Mouse (Mus musculus) forebrain, embryonic 12.5 days (tissue): ENCODE data around the gene Nsun2. TPM values are rescaled to one million over a fixed set of nuclear protein-coding genes. Genes with fewer than 3 reads are reported as not detected.
"Not testable (repeated sequence)": the region's sequence is repeated elsewhere in the genome, so short reads cannot be mapped to it uniquely, and the experiment has no call there.

Source experiments
- ATAC-seq: fragments of 200-750 bp; cut with Nextera tagmentation; 2 replicates; pipeline ENCODE4 v1.8.0; 2017; ENCODE audit warnings: moderate TSS enrichment; ENCODE audit not compliant: low FRiP score
- H3K27ac ChIP-seq: fragments of 300-500 bp; sonication (generic); 2 replicates; pipeline ENCODE4 v1.5.1; 2016; ENCODE audit warnings: mild to moderate bottlenecking
- H3K27me3 ChIP-seq: fragments of 300-500 bp; sonication (generic); 2 replicates; pipeline ENCODE4 v1.6.1; 2016; ENCODE audit warnings: mild to moderate bottlenecking
- H3K36me3 ChIP-seq: fragments of 300-500 bp; sonication (generic); replicated peaks from 2 replicates; pipeline ENCODE4 v1.6.1; 2016; ENCODE audit warnings: mild to moderate bottlenecking
- H3K4me1 ChIP-seq: fragments of 300-500 bp; sonication (generic); 2 replicates; pipeline ENCODE4 v1.6.1; 2016
- H3K4me2 ChIP-seq: fragments of 300-500 bp; sonication (generic); 2 replicates; pipeline ENCODE4 v1.6.1; 2016; ENCODE audit warnings: mild to moderate bottlenecking, moderate library complexity
- H3K4me3 ChIP-seq: fragments of 300-500 bp; sonication (generic); replicated peaks from 2 replicates; pipeline ENCODE4 v1.5.1; 2016; ENCODE audit warnings: mild to moderate bottlenecking
- H3K9ac ChIP-seq: fragments of 300-500 bp; sonication (generic); 2 replicates; pipeline ENCODE4 v1.6.1; 2016; ENCODE audit warnings: mild to moderate bottlenecking
- H3K9me3 ChIP-seq: fragments of 300-500 bp; sonication (generic); 2 replicates; pipeline ENCODE4 v1.6.1; 2016
- WGBS: fragments of 180-500 bp; shearing (Covaris S2); methylation state at CpG from one replicate; pipeline ENCODE4 v1.1.7; 2016; 5-methylcytosine and 5-hydroxymethylcytosine counted together
- polyA plus RNA-seq: library from polyadenylated mRNA; unstranded; fragments of >200 nt; fragmentation: Nextera tagmentation; extraction: Ambion mirVana; gene quantifications from 2 replicates; pipeline ENCODE4 v1.2.1, GENCODE M21; 2016

Gene Nsun2
- polyA plus RNA-seq, 1 experiment from 2014 or later: 107 TPM

- H3K27me3 ChIP-seq: no peaks in the 10 kb centered on the region
- H3K36me3 ChIP-seq: no peaks in the 10 kb centered on the region
- no peak overlapping the region for H3K4me2 ChIP-seq
- no peaks in the 10 kb centered on the region for H3K9me3 ChIP-seq
- H3K9ac ChIP-seq: no peak overlapping the region
- H3K4me1 ChIP-seq: no peaks in the 10 kb centered on the region
- no peak overlapping the region for H3K4me3 ChIP-seq
- no peak overlapping the region for H3K27ac ChIP-seq
- no peak for ATAC-seq
- WGBS: 65% methylated on average over 6 of the region's 6 CpGs
Measured at GRCm38 (mm10) chr13:69585828-69586227, 52.3 kb downstream of the Nsun2 start.

- Histone ChIP-seq H3K4me2 (no peak overlapping the region), H3K9ac (no peak overlapping the region), H3K27ac (no peak overlapping the region), H3K4me3 (no peak overlapping the region), H3K27me3 (no peaks in the 10 kb centered on the region), H3K36me3 (no peaks in the 10 kb centered on the region), H3K9me3 (no peaks in the 10 kb centered on the region), H3K4me1 (no peaks in the 10 kb centered on the region)
- 56% methylated on average over 10 of the region's 10 CpGs for WGBS
- no peak for ATAC-seq
Measured at GRCm38 (mm10) chr13:69586337-69586736, 52.8 kb downstream of the Nsun2 start.

DNA sequence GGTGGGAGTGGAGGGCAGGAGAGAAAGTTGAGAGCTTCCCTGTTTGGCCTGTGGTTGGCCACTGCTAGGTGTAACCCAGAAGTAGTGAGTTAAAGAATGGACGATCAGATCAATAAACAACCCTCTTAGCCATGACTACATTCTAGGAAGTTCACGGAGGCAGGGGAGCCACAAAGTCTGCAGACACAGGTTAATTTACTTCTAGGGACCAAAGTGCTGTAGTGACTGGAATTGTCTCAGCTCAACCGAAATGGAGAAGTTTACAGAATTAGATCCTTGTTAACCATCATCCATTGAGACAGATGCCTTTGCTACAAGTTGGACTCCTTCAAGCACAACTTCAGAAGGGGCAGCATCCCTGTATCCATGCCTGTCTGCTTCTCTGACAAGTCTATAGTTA lies 54.3 kb downstream of the Nsun2 start:
- no peak overlapping the region for H3K4me2 ChIP-seq
- no peaks in the 10 kb centered on the region for H3K4me1 ChIP-seq
- no peak overlapping the region for H3K9ac ChIP-seq
- no peak overlapping the region for H3K4me3 ChIP-seq
- H3K27me3 ChIP-seq: no peaks in the 10 kb centered on the region
- 84% methylated on average over 3 of the region's 3 CpGs for WGBS
- ATAC-seq: no peak
- H3K9me3 ChIP-seq: no peaks in the 10 kb centered on the region
- H3K27ac ChIP-seq: no peak overlapping the region
- H3K36me3 ChIP-seq: no peaks in the 10 kb centered on the region

GRCm38 (mm10) chr13:69588263-69588662 lies 54.7 kb downstream of the Nsun2 start:
- H3K27ac ChIP-seq: no peak overlapping the region
- no peaks in the 10 kb centered on the region for H3K36me3 ChIP-seq
- H3K4me3 ChIP-seq: no peak overlapping the region
- no peaks in the 10 kb centered on the region for H3K4me1 ChIP-seq
- 80% methylated on average over 6 of the region's 6 CpGs for WGBS
- no peaks in the 10 kb centered on the region for H3K27me3 ChIP-seq
- no peak overlapping the region for H3K9ac ChIP-seq
- no peak for ATAC-seq
- no peak overlapping the region for H3K4me2 ChIP-seq
- no peaks in the 10 kb centered on the region for H3K9me3 ChIP-seq

DNA sequence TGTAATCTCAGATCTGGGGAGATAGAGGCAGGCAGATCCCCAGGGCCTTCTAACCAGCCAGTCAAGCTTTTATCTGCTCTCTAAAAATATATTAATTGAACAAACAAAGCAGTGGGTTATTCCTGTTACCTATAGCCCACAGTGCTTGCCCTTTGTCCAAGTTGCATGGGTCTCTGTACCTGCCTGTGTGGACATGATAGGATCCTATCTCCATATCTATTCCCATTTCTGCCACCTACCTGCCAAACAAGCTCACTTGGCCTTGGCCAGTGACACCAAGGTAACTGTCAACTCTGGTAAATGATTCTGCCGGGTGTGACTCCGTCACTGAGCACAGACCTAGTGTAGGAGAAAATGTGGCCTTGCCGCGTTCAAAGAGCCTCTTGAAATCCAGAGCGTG lies 57.8 kb downstream of the Nsun2 start:
- H3K9ac ChIP-seq: no peak overlapping the region
- no peaks in the 10 kb centered on the region for H3K9me3 ChIP-seq
- no peak overlapping the region for H3K4me3 ChIP-seq
- H3K36me3 ChIP-seq: 0 out of 2 replicates have a peak, but pooled peaks cover under 1% of the 10 kb centered on the region
- H3K27ac ChIP-seq: no peak overlapping the region
- WGBS: 96% methylated on average over 5 of the region's 5 CpGs
- H3K27me3 ChIP-seq: no peaks in the 10 kb centered on the region
- H3K4me2 ChIP-seq: no peak overlapping the region
- no peaks in the 10 kb centered on the region for H3K4me1 ChIP-seq
- no peak for ATAC-seq

DNA sequence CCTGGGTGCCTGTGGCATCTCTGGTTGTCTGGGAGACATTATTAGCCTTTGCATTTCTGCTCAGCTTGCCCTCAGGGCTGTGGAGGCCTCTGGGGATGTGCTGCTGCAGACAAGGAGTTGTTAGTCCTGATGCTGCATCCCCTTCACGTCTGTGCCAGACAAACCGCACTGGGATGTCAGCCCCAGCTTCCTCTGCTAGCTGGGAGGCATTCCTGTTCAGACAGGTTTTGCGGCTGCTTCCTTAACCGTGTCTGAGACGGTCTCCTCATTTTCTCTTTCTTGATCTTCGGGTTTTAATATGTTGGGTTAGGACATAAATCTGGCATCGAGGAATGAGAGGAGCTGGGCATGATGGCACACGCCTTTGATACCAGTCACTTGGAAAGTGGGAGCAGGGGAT lies 58.7 kb downstream of the Nsun2 start:
- Histone ChIP-seq H3K27ac (no peak overlapping the region), H3K4me3 (no peak overlapping the region), H3K36me3 (0 out of 2 replicates have a peak, but pooled peaks cover 2% of the 10 kb centered on the region), H3K27me3 (no peaks in the 10 kb centered on the region), H3K4me1 (no peaks in the 10 kb centered on the region), H3K4me2 (no peak overlapping the region), H3K9me3 (no peaks in the 10 kb centered on the region), H3K9ac (no peak overlapping the region)
- WGBS: 86% methylated on average over 8 of the region's 8 CpGs
- no peak for ATAC-seq

DNA sequence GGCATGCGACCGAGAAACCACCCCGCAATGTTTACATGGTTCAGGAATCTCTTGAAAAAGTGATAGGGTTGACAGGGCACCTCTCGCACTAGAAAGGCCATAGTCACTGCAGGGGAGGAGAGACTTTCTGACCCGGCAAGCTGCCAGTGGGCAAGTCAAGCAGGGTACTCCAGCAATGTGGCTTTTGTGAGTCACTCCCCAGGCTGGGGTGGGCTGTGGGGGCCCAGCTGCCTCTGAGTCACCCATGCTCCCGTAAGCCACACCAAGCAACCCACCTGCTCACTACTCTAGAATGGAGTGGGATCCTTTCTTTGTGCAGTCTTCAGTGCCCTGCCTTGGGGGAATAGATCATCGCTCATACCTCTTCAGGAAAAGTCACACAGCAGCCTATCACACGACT lies 59.9 kb downstream of the Nsun2 start:
- H3K36me3 ChIP-seq: 0 out of 2 replicates have a peak, but pooled peaks cover 2% of the 10 kb centered on the region
- ATAC-seq: no peak
- no peak overlapping the region for H3K4me2 ChIP-seq
- no peaks in the 10 kb centered on the region for H3K4me1 ChIP-seq
- H3K9me3 ChIP-seq: no peaks in the 10 kb centered on the region
- no peak overlapping the region for H3K4me3 ChIP-seq
- WGBS: 81% methylated on average over 8 of the region's 8 CpGs
- H3K27ac ChIP-seq: no peak overlapping the region
- no peak overlapping the region for H3K9ac ChIP-seq
- H3K27me3 ChIP-seq: no peaks in the 10 kb centered on the region

DNA sequence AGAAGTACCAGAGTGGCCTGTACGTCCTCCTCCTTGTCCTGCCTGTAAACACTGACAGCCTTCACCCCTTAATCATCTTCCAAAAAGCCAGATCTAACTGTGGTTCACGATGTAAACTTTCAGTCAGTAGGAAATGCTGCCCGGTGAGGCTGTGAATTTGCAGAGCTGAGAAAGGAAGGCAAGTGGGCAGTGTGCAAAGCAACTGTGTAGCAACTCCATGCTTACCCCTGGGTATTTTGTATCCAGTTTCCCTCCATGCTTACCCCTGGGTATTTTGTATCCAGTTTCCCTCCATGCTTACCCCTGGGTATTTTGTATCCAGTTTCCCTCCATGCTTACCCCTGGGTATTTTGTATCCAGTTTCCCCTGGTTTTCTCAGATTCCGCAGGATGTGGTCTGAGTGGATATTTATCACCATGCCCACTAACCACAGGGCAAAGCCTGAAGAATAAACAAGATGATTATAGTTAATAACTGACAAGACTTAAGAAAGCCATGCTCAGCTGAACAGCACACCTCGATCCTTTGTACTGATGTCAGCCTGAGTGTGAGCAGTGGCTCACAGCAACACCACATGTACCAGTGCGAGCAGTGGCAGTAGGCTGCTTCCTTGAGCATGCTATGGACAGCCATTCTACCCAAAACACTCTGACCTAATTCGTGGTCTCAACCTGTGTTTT lies 61.2 kb downstream of the Nsun2 start:
- Histone ChIP-seq H3K4me2 (no peak overlapping the region), H3K27ac (no peak overlapping the region), H3K9ac (no peak overlapping the region), H3K36me3 (0 out of 2 replicates have a peak, but pooled peaks cover 2% of the 10 kb centered on the region), H3K9me3 (no peaks in the 10 kb centered on the region), H3K27me3 (no peaks in the 10 kb centered on the region), H3K4me3 (no peak overlapping the region), H3K4me1 (no peaks in the 10 kb centered on the region)
- 90% methylated on average over 7 of the region's 7 CpGs for WGBS
- no peak for ATAC-seq

- ATAC-seq: no peak
- Histone ChIP-seq H3K4me2 (no peak overlapping the region), H3K9ac (no peak overlapping the region), H3K9me3 (no peaks in the 10 kb centered on the region), H3K27ac (no peak overlapping the region), H3K4me1 (no peaks in the 10 kb centered on the region), H3K27me3 (no peaks in the 10 kb centered on the region), H3K4me3 (no peak overlapping the region), H3K36me3 (0 out of 2 replicates have a peak, but pooled peaks cover 2% of the 10 kb centered on the region)
- WGBS: 91% methylated on average over 6 of the region's 6 CpGs
Measured at GRCm38 (mm10) chr13:69595911-69596310, 62.4 kb downstream of the Nsun2 start.

DNA sequence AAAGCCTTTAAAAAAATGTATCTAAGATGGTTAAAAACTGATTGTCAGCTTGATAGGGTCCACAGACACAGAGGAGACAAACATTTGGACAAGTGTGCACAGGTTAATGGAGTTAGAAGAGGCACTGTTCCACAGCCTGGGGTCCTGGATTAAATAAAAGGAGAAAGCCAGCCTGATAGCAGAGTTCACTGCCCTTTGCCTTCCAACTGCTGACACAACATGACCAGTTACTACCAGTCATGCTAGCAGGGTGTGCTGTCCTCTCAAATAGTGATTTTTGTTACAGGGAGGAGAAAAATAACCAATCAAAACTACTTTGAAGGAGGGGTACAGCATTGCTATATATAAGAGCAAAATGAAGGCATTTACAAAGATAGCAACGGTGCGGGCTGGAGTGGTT lies 63.0 kb downstream of the Nsun2 start:
- no peak overlapping the region for H3K4me2 ChIP-seq
- H3K9me3 ChIP-seq: no peaks in the 10 kb centered on the region
- H3K4me1 ChIP-seq: no peaks in the 10 kb centered on the region
- H3K9ac ChIP-seq: 0 out of 2 replicates have a peak overlapping the region, but pooled peaks have one; percentile 1
- no peaks in the 10 kb centered on the region for H3K27me3 ChIP-seq
- no peak for ATAC-seq
- 0 out of 2 replicates have a peak, but pooled peaks cover 2% of the 10 kb centered on the region for H3K36me3 ChIP-seq
- WGBS: 92% methylated on average over 2 of the region's 2 CpGs
- H3K27ac ChIP-seq: no peak overlapping the region
- H3K4me3 ChIP-seq: no peak overlapping the region

DNA sequence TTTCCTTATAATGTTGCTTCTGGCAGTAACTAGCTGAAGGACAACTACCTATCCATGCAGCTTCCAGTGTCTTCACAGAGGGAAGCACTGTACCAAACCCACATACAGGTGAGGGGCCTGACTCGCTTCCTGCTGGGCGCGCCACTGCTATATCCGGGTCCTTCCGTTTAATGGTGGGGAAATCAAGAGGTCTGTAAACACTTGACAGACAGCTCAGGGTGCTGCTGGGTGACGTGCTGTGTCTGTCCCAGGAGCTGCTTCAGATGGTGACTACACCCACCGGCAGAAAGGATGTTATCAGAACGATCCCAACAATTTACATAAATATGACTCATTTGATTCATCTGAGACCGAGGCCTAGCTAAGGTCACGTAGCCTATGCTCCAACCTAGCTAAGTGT lies 65.3 kb downstream of the Nsun2 start:
- Histone ChIP-seq H3K27me3 (no peaks in the 10 kb centered on the region), H3K4me3 (no peak overlapping the region), H3K27ac (no peak overlapping the region), H3K9ac (no peak overlapping the region), H3K9me3 (no peaks in the 10 kb centered on the region), H3K4me2 (no peak overlapping the region), H3K4me1 (no peaks in the 10 kb centered on the region), H3K36me3 (0 out of 2 replicates have a peak, but pooled peaks cover 2% of the 10 kb centered on the region)
- 92% methylated on average over 10 of the region's 10 CpGs for WGBS
- ATAC-seq: no peak

GRCm38 (mm10) chr13:69600863-69601262 lies 67.3 kb downstream of the Nsun2 start:
- H3K4me3 ChIP-seq, H3K9me3 ChIP-seq, H3K36me3 ChIP-seq, H3K4me1 ChIP-seq, ATAC-seq, H3K4me2 ChIP-seq, H3K9ac ChIP-seq, H3K27ac ChIP-seq, H3K27me3 ChIP-seq: not testable (repeated sequence)
- WGBS: 90% methylated on average over 5 of the region's 5 CpGs

DNA sequence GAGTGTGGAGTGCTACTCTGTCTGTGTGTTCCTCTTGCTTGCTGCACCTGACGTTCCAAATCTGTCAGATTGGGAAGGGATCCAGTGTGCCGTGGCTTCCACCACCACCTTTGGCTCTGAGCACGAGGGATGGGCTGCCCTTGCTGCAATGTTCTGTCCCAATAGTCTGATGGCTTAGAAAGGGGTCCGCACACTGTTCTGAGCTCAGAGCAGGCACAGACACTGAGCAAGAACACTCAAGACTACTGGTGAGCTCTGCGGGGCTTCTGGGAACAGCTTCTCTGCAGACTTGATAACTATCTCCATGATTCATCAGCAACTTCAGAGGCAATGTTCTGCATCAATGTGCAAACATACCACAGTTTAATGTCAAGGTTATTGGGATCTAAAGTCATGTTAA lies 67.8 kb downstream of the Nsun2 start:
- Histone ChIP-seq H3K4me1 (no peaks in the 10 kb centered on the region), H3K36me3 (0 out of 2 replicates have a peak, but pooled peaks cover 2% of the 10 kb centered on the region), H3K4me2 (no peak overlapping the region), H3K4me3 (no peak overlapping the region), H3K9me3 (no peaks in the 10 kb centered on the region), H3K27me3 (no peaks in the 10 kb centered on the region), H3K9ac (no peak overlapping the region), H3K27ac (no peak overlapping the region)
- WGBS: 90% methylated on average over 5 of the region's 5 CpGs
- ATAC-seq: no peak
